Mouse (Mus musculus) midbrain, embryonic 14.5 days (tissue): ENCODE measurements around the gene Actl7b. TPM values are rescaled to one million over a fixed set of nuclear protein-coding genes. Genes with fewer than 3 reads are reported as not detected.

ENCODE experiments used
- polyA plus RNA-seq: library from polyadenylated mRNA; unstranded; fragments of >200 nt; fragmentation: Nextera tagmentation; extraction: Ambion mirVana; gene quantifications from 2 replicates; pipeline ENCODE4 v1.2.1, GENCODE M21; 2014

The Actl7b gene
- polyA plus RNA-seq, 1 experiment from 2014 or later: not detected

Other genes with a start within 250 kb of the Actl7b start
- not detected in 2 replicates for gene Gm26657, start 1.4 kb downstream of the Actl7b start, polyA plus RNA-seq
- gene Actl7a, start 2.0 kb upstream of the Actl7b start, polyA plus RNA-seq: not detected in 2 replicates
- gene Elp1, start 60.9 kb upstream of the Actl7b start, polyA plus RNA-seq: 69.1 and 90.2 TPM in 2 replicates
- 13.7 and 17.4 TPM in 2 replicates for gene Fam206a, start 60.9 kb upstream of the Actl7b start, polyA plus RNA-seq
- 10.4 and 13.0 TPM in 2 replicates for gene Ctnnal1, start 123.7 kb upstream of the Actl7b start, polyA plus RNA-seq
- gene Tmem245, start 206.0 kb upstream of the Actl7b start, polyA plus RNA-seq: 9.2 and 10.1 TPM in 2 replicates
- 21.3 and 24.3 TPM in 2 replicates for gene Frrs1l, start 248.9 kb upstream of the Actl7b start, polyA plus RNA-seq